In genomic region chr9:44357207-44357606, GRCm38 (mm10) we compare ENCODE assay signal across 10 mouse cellular contexts. TPM values are rescaled to one million over a fixed set of nuclear protein-coding genes. Genes with fewer than 3 reads are reported as not detected.
DNase-seq lines count a peak whose midpoint lies in the region; ATAC-seq and TF ChIP-seq lines count a peak whose summit lies in the region.
"Had no signal": no experiment of that assay in that cellular context is flagged by ENCODE, and none has a peak within 500 bp of the region (broad histone marks: within the 10 kb centered on the region; RNA-seq: fewer than 3 reads in every experiment).

No protein-coding gene starts in this region.

- no peak overlapping the region for H3K4me3 ChIP-seq in G1E (ENCODE audit: low read depth, low read length)
- H3K4me3 ChIP-seq: midbrain, embryonic 12.5 days had no signal

- ATAC-seq in G1E (ENCODE audit: extremely low read depth, insufficient number of reproducible peaks, low FRiP score, poor library complexity, severe bottlenecking), result no peak

- peaks cover 38% of the 10 kb centered on the region for H3K4me1 ChIP-seq in G1E (ENCODE audit: insufficient read depth, low read depth, low read length)

- peak; percentile 30 for DNase-seq in kidney, postnatal 14 days
- no peak for DNase-seq in kidney, postnatal 4 days
- peak; percentile 42 for DNase-seq in G1E (ENCODE audit: low spot score)
- peak; percentile 19 for DNase-seq in embryo, embryonic 9.5 days (ENCODE audit: extremely low spot score)
- peak; percentile 41 for DNase-seq in mesoderm, embryonic 11.5 days (ENCODE audit: low read depth, low spot score)
- DNase-seq in frontal cortex, postnatal 25 days (ENCODE audit: low spot score in 2 of 2), result no peak
- no peak for DNase-seq in cerebellum, postnatal 4 days (ENCODE audit: low spot score in 2 of 2)
- no peak for DNase-seq in yolk sac, embryonic 10.5 days (ENCODE audit: low spot score)
- DNase-seq: right cerebral cortex, postnatal 25 days had no signal

- no peaks in the 10 kb centered on the region for H3K9me3 ChIP-seq in G1E (replicated peaks)
- H3K9me3 ChIP-seq: midbrain, embryonic 12.5 days had no signal

- TF ChIP-seq CTCF in G1E (IDR thresholded peaks at IDR 0.05; ENCODE audit: low read depth, low read length), result no peak; the same call in 1 of the 2 replicates

- H3K27me3 ChIP-seq in G1E (ENCODE audit: insufficient read depth, low read length), result no peaks in the 10 kb centered on the region
- H3K27me3 ChIP-seq: midbrain, embryonic 12.5 days had no signal

- H3K36me3 ChIP-seq in G1E (replicated peaks), result peaks cover 74% of the 10 kb centered on the region

RNA-seq across cellular contexts. Expression of gene Vps11, which starts 4.3 kb away (rescaled TPM):
- total RNA-seq in G1E (2014; fragmentation: Nextera tagmentation) (13.6 and 15.7 TPM in 2 replicates), G1E (2017) (26.4 and 27.0 TPM in 2 replicates)
- 6.7 and 7.7 TPM in 2 replicates for polyA plus RNA-seq in G1E (2012)

RNA-seq across cellular contexts. Expression of gene Hmbs, which starts 13.2 kb away (rescaled TPM):
- total RNA-seq in G1E (2014; fragmentation: Nextera tagmentation) (82.7 and 175 TPM in 2 replicates), G1E (2017) (108 and 148 TPM in 2 replicates)
- polyA plus RNA-seq in G1E (2012), result 86.9 and 90.1 TPM in 2 replicates

RNA-seq across cellular contexts. Expression of gene Hyou1, which starts 22.1 kb away (rescaled TPM):
- total RNA-seq in G1E (2014; fragmentation: Nextera tagmentation), result 51.8 and 55.8 TPM in 2 replicates
- total RNA-seq in G1E (2017), result 31.2 and 36.6 TPM in 2 replicates
- polyA plus RNA-seq in G1E (2012), result 21.1 and 27.9 TPM in 2 replicates

RNA-seq across cellular contexts. Expression of gene H2afx, which starts 22.7 kb away (rescaled TPM):
- total RNA-seq in G1E (2014; fragmentation: Nextera tagmentation) (227 and 235 TPM in 2 replicates), G1E (2017) (240 and 251 TPM in 2 replicates)
- polyA plus RNA-seq in G1E (2012), result 762 and 998 TPM in 2 replicates

RNA-seq across cellular contexts. Expression of gene Dpagt1, which starts 31.4 kb away (rescaled TPM):
- total RNA-seq in G1E (2014; fragmentation: Nextera tagmentation) (33.6 and 36.5 TPM in 2 replicates), G1E (2017) (11.8 and 12.3 TPM in 2 replicates)
- polyA plus RNA-seq in G1E (2012), result 6.5 and 6.8 TPM in 2 replicates

Comparison
In these comparisons a context has a peak if more than half of its experiments do, and no peak if none do; other contexts are left out.
1. DNase-seq: peak in kidney, postnatal 14 days (single experiment), G1E (single experiment), embryo, embryonic 9.5 days (single experiment) and mesoderm, embryonic 11.5 days (single experiment); none in kidney, postnatal 4 days (0 of 2), frontal cortex, postnatal 25 days (0 of 2), cerebellum, postnatal 4 days (0 of 2) and yolk sac, embryonic 10.5 days (single experiment).